8 mouse cellular contexts compared by ENCODE assay signal in the genomic region with DNA sequence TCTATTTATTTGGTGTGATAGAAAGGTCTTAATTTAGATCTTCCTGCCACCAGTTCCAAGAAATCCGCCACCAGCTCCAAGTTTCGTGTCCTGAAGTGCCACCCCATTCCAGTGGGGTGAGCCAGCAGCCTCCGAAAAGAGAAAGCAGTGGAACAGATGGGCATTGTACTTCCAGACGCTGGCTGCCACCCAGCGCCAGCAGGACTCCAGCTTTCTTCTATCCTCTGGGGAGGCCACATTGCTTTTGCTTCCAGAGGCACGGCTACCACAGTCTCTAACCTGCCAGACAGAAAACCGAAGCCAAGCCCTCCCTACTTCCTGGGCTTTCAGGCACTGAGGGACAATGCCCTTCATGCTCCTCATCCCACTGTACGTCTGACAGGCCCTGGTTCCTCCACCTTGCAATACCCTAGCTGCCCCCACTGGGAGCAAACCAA. TPM values are rescaled to one million over a fixed set of nuclear protein-coding genes. Genes with fewer than 3 reads are reported as not detected.
DNase-seq lines count a peak whose midpoint lies in the region; ATAC-seq and TF ChIP-seq lines count a peak whose summit lies in the region.

No protein-coding gene starts in this region.

- no peaks in the 10 kb centered on the region for H3K9me3 ChIP-seq in forebrain, embryonic 14.5 days (replicated peaks; ENCODE audit: control insufficient read depth, low read length)

- peaks cover 51% of the 10 kb centered on the region for H3K36me3 ChIP-seq in forebrain, embryonic 14.5 days (ENCODE audit: control insufficient read depth, insufficient read depth, low read length)

- H3K4me1 ChIP-seq in forebrain, embryonic 14.5 days (ENCODE audit: control insufficient read depth, insufficient read depth, low read length), result peaks cover 16% of the 10 kb centered on the region
- H3K4me1 ChIP-seq in olfactory bulb, adult 2 months (ENCODE audit: control insufficient read depth, insufficient read depth, low read length), result peaks cover 18% of the 10 kb centered on the region

- no peaks in the 10 kb centered on the region for H3K27me3 ChIP-seq in forebrain, embryonic 14.5 days (replicated peaks; ENCODE audit: control insufficient read depth, insufficient read depth, low read length)

- TF ChIP-seq POLR2A in olfactory bulb, adult 2 months (IDR thresholded peaks at IDR 0.05; ENCODE audit: insufficient read depth, low read depth, low read length), result no peak

- peak; percentile 89 for ATAC-seq in forebrain, embryonic 14.5 days
- no peak for ATAC-seq in megakaryocyte progenitor cell, adult 5-6 weeks (replicated peaks; ENCODE audit: poor library complexity)

- peak; percentile 79 for DNase-seq in 3134 (ENCODE audit: extremely low read depth, insufficient read length, low spot score)
- DNase-seq in adrenal gland, postnatal 10 days, result peak; percentile 68
- peak; percentile 92 for DNase-seq in forebrain, embryonic 14.5 days (ENCODE audit: low spot score)
- DNase-seq in heart, postnatal 14 days, result peak; percentile 64 to 76
- peak; percentile 79 to 88 for DNase-seq in left cerebral cortex, postnatal 10 days (ENCODE audit: extremely low spot score in 1 of 2, low spot score in 2 of 2)
- DNase-seq in embryo, embryonic 9.5 days (ENCODE audit: extremely low spot score), result no peak

- 22% methylated on average over 8 of the region's 8 CpGs for WGBS in forebrain, embryonic 14.5 days
- 3% methylated on average over 8 of the region's 8 CpGs for WGBS in olfactory bulb, adult 2 months

- H3K27ac ChIP-seq in forebrain, embryonic 14.5 days (ENCODE audit: low read depth, low read length), result peak overlapping the region; percentile 81
- peak overlapping the region; percentile 63 for H3K27ac ChIP-seq in olfactory bulb, adult 2 months (ENCODE audit: insufficient read depth, low read depth, low read length)

- intact Hi-C loops in heart, postnatal 14 days (cut with DNase I), result loop anchor here (5.0 kb wide), 1 partner anchor 95 kb away; no protein-coding TSS in a partner anchor
- intact Hi-C loops in left cerebral cortex, postnatal 10 days (cut with DNase I), result loop anchor here (10.0 kb wide), 1 partner anchor 242 kb away; no protein-coding TSS in a partner anchor

- H3K4me3 ChIP-seq in forebrain, embryonic 14.5 days (ENCODE audit: low read depth, low read length), result no peak overlapping the region
- H3K4me3 ChIP-seq in olfactory bulb, adult 2 months (ENCODE audit: insufficient read depth, low read depth, low read length), result no peak overlapping the region

- TF ChIP-seq CTCF in olfactory bulb, adult 2 months (IDR thresholded peaks at IDR 0.05; ENCODE audit: insufficient read depth, low read depth, low read length), result peak; percentile 25; the same call in 1 of the 2 replicates

- no peak overlapping the region for H3K4me2 ChIP-seq in forebrain, embryonic 14.5 days (ENCODE audit: low read length)

- H3K9ac ChIP-seq in forebrain, embryonic 14.5 days (ENCODE audit: low read length), result no peak overlapping the region

RNA-seq across cellular contexts. Expression of a gene that starts 54.1 kb away (rescaled TPM):
- 10 to 100 TPM; 40.8 to 52.8 TPM for total RNA-seq in adrenal gland, postnatal 10 days (2021)
- polyA plus RNA-seq in forebrain, embryonic 14.5 days (2014; fragmentation: Nextera tagmentation; extraction: Ambion mirVana), result 78.7 and 80.7 TPM in 2 replicates
- 10 to 100 TPM; 26.7 to 27.8 TPM for total RNA-seq in heart, postnatal 14 days (2021)
- total RNA-seq in left cerebral cortex, postnatal 10 days (2021), result 10 to 100 TPM; 32.8 to 33.0 TPM
- polyA plus RNA-seq in olfactory bulb, adult 2 months (2012; ENCODE audit: insufficient read depth, insufficient read length, low replicate concordance, missing spikeins), result not detected in 2 replicates
- 21.8 and 26.4 TPM in 2 replicates for total RNA-seq in megakaryocyte progenitor cell, adult 5-6 weeks (2015)
- total RNA-seq in megakaryocyte progenitor cell, adult 5-6 weeks (2017), result 29.5 and 32.9 TPM in 2 replicates
